Mouse (Mus musculus) midbrain, embryonic 10.5 days (tissue): ENCODE data around the gene Pik3cd. TPM values are rescaled to one million over a fixed set of nuclear protein-coding genes. Genes with fewer than 3 reads are reported as not detected.
"Not testable (repeated sequence)": the region's sequence is repeated elsewhere in the genome, so short reads cannot be mapped to it uniquely, and the experiment has no call there.

ENCODE experiments used
- DNase-seq: peaks from one replicate; pipeline ENCODE4 v3.0.0-alpha.2; 2017; ENCODE audit warnings: low spot score
- H3K27ac ChIP-seq: fragments of 300-500 bp; sonication (generic); replicated peaks from 2 replicates; pipeline ENCODE4 v1.5.1; 2016; ENCODE audit warnings: mild to moderate bottlenecking
- H3K27me3 ChIP-seq: fragments of 300-500 bp; sonication (generic); 2 replicates; pipeline ENCODE4 v1.6.1; 2016; ENCODE audit warnings: low read depth, mild to moderate bottlenecking; ENCODE audit not compliant: poor library complexity, severe bottlenecking
- H3K36me3 ChIP-seq: fragments of 300-500 bp; sonication (generic); 2 replicates; pipeline ENCODE4 v1.6.1; 2016; ENCODE audit warnings: mild to moderate bottlenecking, moderate library complexity
- H3K4me1 ChIP-seq: fragments of 300-500 bp; sonication (generic); 2 replicates; pipeline ENCODE4 v1.6.1; 2016
- H3K4me3 ChIP-seq: fragments of 300-500 bp; sonication (generic); 2 replicates; pipeline ENCODE4 v1.5.1; 2016; ENCODE audit warnings: mild to moderate bottlenecking, moderate library complexity
- H3K9me3 ChIP-seq: fragments of 300-500 bp; sonication (generic); replicated peaks from 2 replicates; pipeline ENCODE4 v1.6.1; 2016; ENCODE audit warnings: mild to moderate bottlenecking
- WGBS: fragments of 180-500 bp; shearing (Covaris S2); methylation state at CpG from one replicate; pipeline ENCODE4 v1.1.7; 2016; 5-methylcytosine and 5-hydroxymethylcytosine counted together
- polyA plus RNA-seq: library from polyadenylated mRNA; unstranded; fragments of >200 nt; fragmentation: Nextera tagmentation; extraction: Ambion mirVana; gene quantifications from 2 replicates; pipeline ENCODE4 v1.2.1, GENCODE M21; 2016

Gene Pik3cd
- polyA plus RNA-seq, 1 experiment from 2014 or later, result 7.9 TPM

- no peak for DNase-seq
- Histone ChIP-seq H3K27me3 (no peaks in the 10 kb centered on the region), H3K9me3 (no peaks in the 10 kb centered on the region), H3K36me3 (peaks cover 53% of the 10 kb centered on the region), H3K4me1 (peaks cover 23% of the 10 kb centered on the region), H3K4me3 (no peak overlapping the region), H3K27ac (no peak overlapping the region)
- WGBS, result 79% methylated on average over 10 of the region's 10 CpGs
Measured at GRCm38 (mm10) chr4:149628372-149628771, 74.0 kb downstream of the Pik3cd start.

DNA sequence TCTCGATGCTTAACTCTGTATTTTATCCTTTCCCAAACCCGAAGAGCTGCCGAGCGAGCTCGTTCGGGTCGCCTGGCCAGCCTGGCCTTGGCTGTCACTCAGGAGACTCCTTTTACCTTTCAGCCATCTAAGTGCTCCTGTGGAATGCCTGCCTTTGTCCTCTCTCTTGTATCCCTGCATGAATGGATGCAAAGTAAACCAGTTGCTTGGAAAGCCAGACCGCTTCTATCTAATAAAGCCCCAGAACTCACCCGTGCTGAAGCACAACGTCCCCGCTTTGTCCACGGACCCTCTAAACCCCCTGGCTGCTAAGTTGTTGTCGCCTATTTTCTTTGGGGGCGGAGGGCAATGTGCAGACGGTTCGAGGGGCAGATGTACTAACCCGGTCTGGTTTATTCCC lies 75.6 kb downstream of the Pik3cd start:
- Histone ChIP-seq H3K9me3 (no peaks in the 10 kb centered on the region), H3K27me3 (no peaks in the 10 kb centered on the region), H3K4me3 (0 out of 2 replicates have a peak overlapping the region, but pooled peaks have one; percentile 7), H3K27ac (peak overlapping the region; percentile 79), H3K4me1 (peaks cover 27% of the 10 kb centered on the region), H3K36me3 (peaks cover 39% of the 10 kb centered on the region)
- no peak for DNase-seq
- 58% methylated on average over 17 of the region's 17 CpGs for WGBS

- no peak for DNase-seq
- peaks cover 49% of the 10 kb centered on the region for H3K4me1 ChIP-seq
- 93% methylated on average over 5 of the region's 5 CpGs for WGBS
Measured at GRCm38 (mm10) chr4:149623711-149624110, 78.7 kb downstream of the Pik3cd start.

GRCm38 (mm10) chr4:149621286-149621685 lies 81.1 kb downstream of the Pik3cd start:
- peak overlapping the region; percentile 61 for H3K27ac ChIP-seq
- 45% methylated on average over 4 of the region's 4 CpGs for WGBS
- no peak for DNase-seq

More at GRCm38 (mm10) chr4:149623711-149624110, 78.7 kb downstream of the Pik3cd start:
- Histone ChIP-seq H3K36me3 (peaks cover 18% of the 10 kb centered on the region), H3K4me3 (no peak overlapping the region), H3K27me3 (no peaks in the 10 kb centered on the region), H3K9me3 (no peaks in the 10 kb centered on the region), H3K27ac (no peak overlapping the region)

GRCm38 (mm10) chr4:149619988-149620387 lies 82.4 kb downstream of the Pik3cd start:
- 0 out of 2 replicates have a peak overlapping the region, but pooled peaks have one; percentile 58 for H3K27ac ChIP-seq
- H3K4me3 ChIP-seq, result no peak overlapping the region
- H3K9me3 ChIP-seq, result peaks cover 2% of the 10 kb centered on the region
- H3K27me3 ChIP-seq, result no peaks in the 10 kb centered on the region
- no peak for DNase-seq
- H3K36me3 ChIP-seq, result peaks cover 39% of the 10 kb centered on the region
- H3K4me1 ChIP-seq, result peaks cover 29% of the 10 kb centered on the region
- WGBS, result 32% methylated on average over 8 of the region's 8 CpGs

More at GRCm38 (mm10) chr4:149621286-149621685, 81.1 kb downstream of the Pik3cd start:
- H3K4me1 ChIP-seq, result peaks cover 32% of the 10 kb centered on the region
- H3K27me3 ChIP-seq, result no peaks in the 10 kb centered on the region
- no peaks in the 10 kb centered on the region for H3K9me3 ChIP-seq
- H3K4me3 ChIP-seq, result no peak overlapping the region
- peaks cover 26% of the 10 kb centered on the region for H3K36me3 ChIP-seq

GRCm38 (mm10) chr4:149616999-149617398 lies 85.4 kb downstream of the Pik3cd start:
- H3K4me1 ChIP-seq, result peaks cover 23% of the 10 kb centered on the region
- not testable (repeated sequence) for H3K9me3 ChIP-seq, H3K27me3 ChIP-seq, H3K27ac ChIP-seq, DNase-seq, H3K4me3 ChIP-seq
- 91% methylated on average over 3 of the region's 3 CpGs for WGBS
- H3K36me3 ChIP-seq, result peaks cover 50% of the 10 kb centered on the region

- Histone ChIP-seq H3K4me3 (no peak overlapping the region), H3K36me3 (peaks cover 50% of the 10 kb centered on the region), H3K9me3 (peaks cover 7% of the 10 kb centered on the region), H3K4me1 (peaks cover 2% of the 10 kb centered on the region), H3K27me3 (no peaks in the 10 kb centered on the region), H3K27ac (no peak overlapping the region)
- 93% methylated on average over 3 of the region's 3 CpGs for WGBS
- no peak for DNase-seq
Measured at GRCm38 (mm10) chr4:149614869-149615268, 87.5 kb downstream of the Pik3cd start.

DNA sequence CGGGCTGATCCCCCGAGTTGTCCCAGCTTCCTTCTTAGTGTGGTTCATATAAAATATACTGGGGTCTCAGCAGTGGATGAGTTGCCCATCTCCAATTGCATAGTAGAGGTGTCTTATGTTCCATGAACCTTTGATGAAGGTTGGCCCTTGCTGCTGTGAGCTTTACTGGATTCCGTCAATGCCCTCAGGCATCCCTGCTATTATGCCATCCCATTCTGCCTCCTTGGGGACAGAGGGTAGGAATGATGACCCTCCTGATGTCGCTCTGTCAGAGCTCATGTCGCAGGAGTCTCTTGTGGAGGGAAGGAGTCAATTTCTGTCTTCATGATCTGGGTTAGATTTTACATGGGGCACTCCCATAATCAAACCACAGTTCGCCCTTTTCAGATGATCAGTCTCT lies 88.9 kb downstream of the Pik3cd start:
- H3K27me3 ChIP-seq, H3K4me1 ChIP-seq, H3K9me3 ChIP-seq, H3K27ac ChIP-seq, H3K4me3 ChIP-seq, DNase-seq: not testable (repeated sequence)
- peaks cover 43% of the 10 kb centered on the region for H3K36me3 ChIP-seq
- 78% methylated on average over 6 of the region's 6 CpGs for whole genome bisulfite sequencing

DNA sequence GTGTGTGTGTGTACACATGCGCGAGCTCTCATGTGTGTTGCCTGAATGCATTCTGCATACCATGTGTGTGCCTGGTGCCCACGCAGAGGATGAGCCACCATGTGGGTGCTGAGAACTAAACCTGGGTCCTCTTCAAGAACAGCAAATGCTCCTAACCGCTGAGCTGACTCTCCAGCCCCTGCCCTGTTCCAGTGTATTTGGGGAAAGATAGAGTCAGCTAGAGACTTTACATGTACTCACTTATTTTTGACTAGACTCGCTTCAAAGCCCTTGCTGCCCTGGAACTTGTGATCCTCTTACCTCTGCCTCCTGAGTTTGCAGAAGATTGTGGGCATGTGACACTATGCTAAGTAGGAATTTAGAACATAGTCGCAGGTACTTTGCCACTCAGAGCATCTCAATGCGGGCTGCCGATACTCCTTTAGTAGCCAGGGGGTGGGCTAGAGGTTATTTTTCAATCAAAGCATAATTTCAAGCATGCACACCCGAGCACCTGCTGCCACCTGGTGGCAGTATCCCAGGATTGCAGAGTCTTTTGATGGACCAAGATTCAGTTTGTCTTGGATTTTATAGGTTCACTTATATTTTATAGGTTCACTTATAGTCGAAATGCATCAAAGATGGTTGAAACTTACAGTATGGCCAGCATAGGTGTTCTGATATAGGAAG lies 90.9 kb downstream of the Pik3cd start:
- WGBS, result 59% methylated on average over 10 of the region's 10 CpGs
- H3K4me1 ChIP-seq, result peaks cover 27% of the 10 kb centered on the region
- no peaks in the 10 kb centered on the region for H3K27me3 ChIP-seq
- H3K36me3 ChIP-seq, result peaks cover 26% of the 10 kb centered on the region
- H3K9me3 ChIP-seq, result peaks cover 7% of the 10 kb centered on the region
- H3K27ac ChIP-seq, result no peak overlapping the region
- no peak overlapping the region for H3K4me3 ChIP-seq
- DNase-seq, result peak; percentile 45

DNA sequence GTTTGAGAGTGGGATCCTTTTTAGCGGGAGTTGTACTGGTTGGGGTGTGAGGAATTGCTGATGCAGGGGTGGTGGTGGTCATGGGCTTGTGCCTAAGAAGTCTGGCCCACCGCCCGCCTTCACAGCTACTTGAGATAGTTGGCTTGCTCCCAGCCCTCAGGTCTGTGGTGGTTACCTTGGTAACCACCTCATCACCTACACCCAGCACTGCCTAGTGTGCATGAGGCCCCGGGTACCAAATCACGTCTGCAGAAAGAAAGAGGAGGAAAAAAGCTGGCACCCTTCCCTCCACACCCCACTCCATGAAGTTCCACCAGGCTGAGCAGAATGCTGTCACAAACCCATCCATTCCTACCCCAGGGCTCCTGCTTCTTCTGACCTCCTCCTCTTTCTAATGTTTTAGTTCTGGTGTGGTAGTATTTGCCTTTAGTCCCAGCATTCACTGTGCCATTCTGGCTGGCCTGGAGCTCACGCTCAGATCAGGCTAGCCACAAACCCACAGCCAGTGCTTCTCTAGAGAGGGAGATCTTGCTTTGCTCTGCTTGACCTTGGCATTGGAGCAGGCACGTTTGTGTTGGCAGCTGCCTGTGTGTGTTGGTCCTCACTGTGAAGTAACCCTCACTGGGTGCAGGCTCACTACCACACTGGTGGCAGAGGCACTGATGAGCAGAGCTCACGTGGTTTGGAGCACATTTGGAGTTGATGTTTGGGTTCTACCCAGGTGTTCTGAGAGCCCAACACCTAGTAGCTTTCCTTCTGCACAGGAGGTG lies 92.9 kb downstream of the Pik3cd start:
- Histone ChIP-seq H3K4me3 (no peak overlapping the region), H3K4me1 (peaks cover 39% of the 10 kb centered on the region), H3K36me3 (peaks cover 8% of the 10 kb centered on the region), H3K9me3 (no peaks in the 10 kb centered on the region), H3K27ac (no peak overlapping the region), H3K27me3 (no peaks in the 10 kb centered on the region)
- WGBS, result 79% methylated on average over 8 of the region's 8 CpGs
- DNase-seq, result no peak

DNA sequence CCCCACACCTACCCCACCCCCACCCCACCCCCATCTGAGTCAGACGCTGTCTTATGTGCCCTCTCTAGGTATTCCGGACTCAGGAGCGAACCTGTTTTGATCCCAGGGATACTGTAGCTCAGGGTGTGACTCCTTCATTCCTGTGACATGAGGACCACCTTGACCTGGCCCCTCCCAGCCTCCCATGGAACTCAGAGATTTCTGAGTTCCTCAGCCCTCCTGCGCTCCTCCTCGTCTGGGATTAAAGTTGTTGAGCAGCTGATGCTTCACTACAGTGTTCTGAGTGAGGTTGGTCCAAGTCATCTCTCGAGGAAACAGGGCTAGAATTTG lies 94.1 kb downstream of the Pik3cd start:
- H3K27ac ChIP-seq, result 0 out of 2 replicates have a peak overlapping the region, but pooled peaks have one; percentile 46
- no peak overlapping the region for H3K4me3 ChIP-seq
- peaks cover 8% of the 10 kb centered on the region for H3K36me3 ChIP-seq
- whole genome bisulfite sequencing, result 95% methylated on average over 6 of the region's 6 CpGs
- no peak for DNase-seq
- H3K27me3 ChIP-seq, result no peaks in the 10 kb centered on the region
- no peaks in the 10 kb centered on the region for H3K9me3 ChIP-seq
- peaks cover 39% of the 10 kb centered on the region for H3K4me1 ChIP-seq

- peak overlapping the region; percentile 46 for H3K27ac ChIP-seq
- no peaks in the 10 kb centered on the region for H3K27me3 ChIP-seq
- no peak overlapping the region for H3K4me3 ChIP-seq
- peaks cover 41% of the 10 kb centered on the region for H3K4me1 ChIP-seq
- WGBS, result 71% methylated on average over 20 of the region's 20 CpGs
- peaks cover 8% of the 10 kb centered on the region for H3K36me3 ChIP-seq
- H3K9me3 ChIP-seq, result no peaks in the 10 kb centered on the region
- DNase-seq, result no peak
Measured at GRCm38 (mm10) chr4:149607591-149608308, 94.6 kb downstream of the Pik3cd start.
